Mouse (Mus musculus) stomach, embryonic 14.5 days (tissue): ENCODE data around the gene Ntrk3. TPM values are rescaled to one million over a fixed set of nuclear protein-coding genes. Genes with fewer than 3 reads are reported as not detected.

ENCODE experiments used
- ATAC-seq: fragments of 200-750 bp; cut with Nextera tagmentation; 2 replicates; pipeline ENCODE4 v1.8.0; 2017; ENCODE audit warnings: low read depth, moderate TSS enrichment; ENCODE audit not compliant: insufficient number of reproducible peaks, insufficient read depth, low FRiP score
- H3K27ac ChIP-seq: fragments of 300-500 bp; sonication (generic); 2 replicates; pipeline ENCODE4 v1.5.1; 2014; ENCODE audit warnings: mild to moderate bottlenecking, low read length, moderate library complexity, mixed read lengths
- H3K27me3 ChIP-seq: fragments of 300-500 bp; sonication (generic); 2 replicates; pipeline ENCODE4 v1.6.1; 2014; ENCODE audit warnings: low read length, control low read depth, mixed read lengths; ENCODE audit not compliant: control insufficient read depth, insufficient read depth
- H3K36me3 ChIP-seq: fragments of 300-500 bp; sonication (generic); 2 replicates; pipeline ENCODE4 v1.6.1; 2014; ENCODE audit warnings: mild to moderate bottlenecking, control low read depth, low read length, moderate library complexity, mixed read lengths; ENCODE audit not compliant: control insufficient read depth, insufficient read depth
- H3K4me1 ChIP-seq: fragments of 300-500 bp; sonication (generic); 2 replicates; pipeline ENCODE4 v1.6.1; 2014; ENCODE audit warnings: low read length, control low read depth, mixed read lengths; ENCODE audit not compliant: control insufficient read depth, insufficient read depth
- H3K4me2 ChIP-seq: fragments of 300-500 bp; sonication (generic); replicated peaks from 2 replicates; pipeline ENCODE4 v1.6.1; 2014; ENCODE audit warnings: low read depth, low read length, control low read depth
- H3K4me3 ChIP-seq: fragments of 300-500 bp; sonication (generic); 2 replicates; pipeline ENCODE4 v1.5.1; 2014; ENCODE audit warnings: low read depth, low read length, control low read depth
- H3K9ac ChIP-seq: fragments of 300-500 bp; sonication (generic); replicated peaks from 2 replicates; pipeline ENCODE4 v1.6.1; 2014; ENCODE audit warnings: low read depth, mild to moderate bottlenecking, control low read depth, low read length, moderate library complexity, mixed read lengths
- H3K9me3 ChIP-seq: fragments of 300-500 bp; sonication (generic); 2 replicates; pipeline ENCODE4 v1.6.1; 2016; ENCODE audit warnings: low read depth, low read length, control low read depth; ENCODE audit not compliant: control insufficient read depth
- WGBS: fragments of 180-500 bp; shearing (Covaris S2); extraction: QIAGEN DNeasy Blood & Tissue Kit; methylation state at CpG from one replicate; pipeline ENCODE4 v1.1.7; 2014; 5-methylcytosine and 5-hydroxymethylcytosine counted together
- polyA plus RNA-seq: library from polyadenylated mRNA; unstranded; fragments of >200 nt; fragmentation: Nextera tagmentation; extraction: Ambion mirVana; gene quantifications from 2 replicates; pipeline ENCODE4 v1.2.1, GENCODE M21; 2014

Ntrk3 gene
- polyA plus RNA-seq, 1 experiment from 2014 or later = 5.9 TPM

- H3K36me3 ChIP-seq = no peaks in the 10 kb centered on the region
- H3K27ac ChIP-seq = no peak overlapping the region
- H3K9ac ChIP-seq = no peak overlapping the region
- H3K27me3 ChIP-seq = no peaks in the 10 kb centered on the region
- H3K4me1 ChIP-seq = no peaks in the 10 kb centered on the region
- no peak overlapping the region for H3K4me3 ChIP-seq
- no peaks in the 10 kb centered on the region; the same call in 1 of the 2 replicates for H3K9me3 ChIP-seq
- 87% methylated on average over 6 of the region's 6 CpGs for WGBS
- no peak overlapping the region for H3K4me2 ChIP-seq
- ATAC-seq = no peak
These were observed 68.9 kb downstream of the Ntrk3 start for GRCm38 (mm10) chr7:78668916-78669315.

GRCm38 (mm10) chr7:78668003-78668635 lies 69.7 kb downstream of the Ntrk3 start:
- Histone ChIP-seq H3K27ac (no peak overlapping the region), H3K27me3 (no peaks in the 10 kb centered on the region), H3K9me3 (no peaks in the 10 kb centered on the region; the same call in 1 of the 2 replicates), H3K4me3 (no peak overlapping the region), H3K4me1 (no peaks in the 10 kb centered on the region), H3K4me2 (no peak overlapping the region), H3K36me3 (no peaks in the 10 kb centered on the region), H3K9ac (no peak overlapping the region)
- ATAC-seq = no peak
- WGBS = 81% methylated on average over 6 of the region's 6 CpGs

- Histone ChIP-seq H3K9ac (no peak overlapping the region), H3K4me3 (no peak overlapping the region)
- 75% methylated on average over 7 of the region's 7 CpGs for WGBS
These were observed 77.0 kb downstream of the Ntrk3 start for GRCm38 (mm10) chr7:78660832-78661231.

GRCm38 (mm10) chr7:78659846-78660245 lies 78.0 kb downstream of the Ntrk3 start:
- WGBS = 71% methylated on average over 2 of the region's 2 CpGs
- H3K27me3 ChIP-seq = no peaks in the 10 kb centered on the region
- no peak overlapping the region for H3K4me3 ChIP-seq
- ATAC-seq = no peak
- H3K9me3 ChIP-seq = no peaks in the 10 kb centered on the region
- no peaks in the 10 kb centered on the region for H3K4me1 ChIP-seq
- H3K9ac ChIP-seq = no peak overlapping the region
- H3K4me2 ChIP-seq = no peak overlapping the region
- no peaks in the 10 kb centered on the region for H3K36me3 ChIP-seq
- H3K27ac ChIP-seq = no peak overlapping the region

More at GRCm38 (mm10) chr7:78660832-78661231, 77.0 kb downstream of the Ntrk3 start:
- H3K4me2 ChIP-seq = no peak overlapping the region
- no peaks in the 10 kb centered on the region for H3K27me3 ChIP-seq
- H3K27ac ChIP-seq = no peak overlapping the region
- no peaks in the 10 kb centered on the region for H3K9me3 ChIP-seq
- H3K4me1 ChIP-seq = no peaks in the 10 kb centered on the region
- H3K36me3 ChIP-seq = no peaks in the 10 kb centered on the region
- ATAC-seq = no peak

DNA sequence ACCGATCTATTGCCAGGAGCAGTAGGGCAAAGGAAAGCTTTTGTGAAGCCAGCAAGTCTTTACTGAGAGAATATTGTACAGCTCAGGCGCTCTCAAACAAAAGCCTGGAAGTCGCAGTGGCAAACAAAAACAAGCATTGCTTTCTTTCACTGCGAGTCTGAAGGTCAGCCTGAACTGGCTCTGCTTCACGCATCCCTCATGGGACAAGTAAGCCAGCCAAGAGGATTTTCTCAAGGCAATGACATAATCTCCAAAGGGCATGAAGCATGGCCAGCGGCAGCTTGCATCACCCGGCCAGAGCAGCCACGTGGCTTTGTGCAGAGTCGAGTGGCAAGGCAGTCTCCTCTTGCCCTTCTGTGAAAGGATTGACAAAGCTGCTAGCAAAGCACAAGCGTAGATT lies 79.8 kb downstream of the Ntrk3 start:
- no peaks in the 10 kb centered on the region for H3K27me3 ChIP-seq
- no peaks in the 10 kb centered on the region for H3K9me3 ChIP-seq
- H3K4me1 ChIP-seq = no peaks in the 10 kb centered on the region
- no peak overlapping the region for H3K4me2 ChIP-seq
- H3K4me3 ChIP-seq = no peak overlapping the region
- no peak overlapping the region for H3K27ac ChIP-seq
- no peaks in the 10 kb centered on the region for H3K36me3 ChIP-seq
- ATAC-seq = no peak
- 73% methylated on average over 10 of the region's 10 CpGs for WGBS
- no peak overlapping the region for H3K9ac ChIP-seq

DNA sequence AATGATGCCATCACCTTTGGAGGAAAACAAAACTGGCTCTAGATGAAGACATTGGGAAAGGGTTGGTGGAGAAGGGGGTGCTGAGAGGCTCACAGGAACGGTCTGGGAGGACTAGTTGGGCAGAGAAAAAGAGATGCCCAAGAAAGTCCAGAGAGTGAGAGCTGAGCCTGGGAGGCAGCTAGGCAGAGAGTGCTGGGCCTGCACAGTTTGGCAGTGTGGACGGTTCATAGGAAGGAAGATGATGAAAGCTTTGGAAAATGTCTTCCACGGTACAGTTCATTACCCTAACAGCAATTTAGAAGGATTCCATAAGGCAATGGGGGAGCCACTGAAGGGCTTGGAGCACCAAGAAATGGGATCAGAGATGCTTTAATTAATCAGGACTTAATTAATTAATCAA lies 81.6 kb downstream of the Ntrk3 start:
- ATAC-seq = no peak
- no peaks in the 10 kb centered on the region for H3K36me3 ChIP-seq
- H3K27me3 ChIP-seq = no peaks in the 10 kb centered on the region
- no peak overlapping the region for H3K4me2 ChIP-seq
- H3K27ac ChIP-seq = no peak overlapping the region
- H3K4me1 ChIP-seq = no peaks in the 10 kb centered on the region
- WGBS = 63% methylated on average over 3 of the region's 3 CpGs
- no peak overlapping the region for H3K4me3 ChIP-seq
- H3K9ac ChIP-seq = no peak overlapping the region
- no peaks in the 10 kb centered on the region for H3K9me3 ChIP-seq

GRCm38 (mm10) chr7:78653686-78654085 lies 84.1 kb downstream of the Ntrk3 start:
- no peak for ATAC-seq
- Histone ChIP-seq H3K4me2 (no peak overlapping the region), H3K27me3 (no peaks in the 10 kb centered on the region), H3K27ac (no peak overlapping the region), H3K4me1 (no peaks in the 10 kb centered on the region), H3K4me3 (no peak overlapping the region), H3K9ac (no peak overlapping the region), H3K9me3 (no peaks in the 10 kb centered on the region), H3K36me3 (no peaks in the 10 kb centered on the region)
- 36% methylated on average over 4 of the region's 4 CpGs for WGBS

GRCm38 (mm10) chr7:78652296-78652695 lies 85.5 kb downstream of the Ntrk3 start:
- H3K9me3 ChIP-seq = no peaks in the 10 kb centered on the region
- no peak overlapping the region for H3K27ac ChIP-seq
- H3K27me3 ChIP-seq = no peaks in the 10 kb centered on the region
- no peak overlapping the region for H3K9ac ChIP-seq
- no peak overlapping the region for H3K4me3 ChIP-seq
- no peaks in the 10 kb centered on the region for H3K36me3 ChIP-seq
- no peak overlapping the region for H3K4me2 ChIP-seq
- 55% methylated on average over 1 of the region's 1 CpGs for WGBS
- no peak for ATAC-seq
- H3K4me1 ChIP-seq = no peaks in the 10 kb centered on the region

GRCm38 (mm10) chr7:78651540-78651939 lies 86.3 kb downstream of the Ntrk3 start:
- no peaks in the 10 kb centered on the region for H3K9me3 ChIP-seq
- no peaks in the 10 kb centered on the region for H3K4me1 ChIP-seq
- no peak overlapping the region for H3K27ac ChIP-seq
- no peak overlapping the region for H3K4me3 ChIP-seq
- ATAC-seq = no peak
- H3K36me3 ChIP-seq = no peaks in the 10 kb centered on the region
- H3K4me2 ChIP-seq = no peak overlapping the region
- no peaks in the 10 kb centered on the region for H3K27me3 ChIP-seq
- no peak overlapping the region for H3K9ac ChIP-seq
- 55% methylated on average over 1 of the region's 1 CpGs for WGBS
